Comparison of ENCODE assay signal across 18 mouse cellular contexts in the genomic region with DNA sequence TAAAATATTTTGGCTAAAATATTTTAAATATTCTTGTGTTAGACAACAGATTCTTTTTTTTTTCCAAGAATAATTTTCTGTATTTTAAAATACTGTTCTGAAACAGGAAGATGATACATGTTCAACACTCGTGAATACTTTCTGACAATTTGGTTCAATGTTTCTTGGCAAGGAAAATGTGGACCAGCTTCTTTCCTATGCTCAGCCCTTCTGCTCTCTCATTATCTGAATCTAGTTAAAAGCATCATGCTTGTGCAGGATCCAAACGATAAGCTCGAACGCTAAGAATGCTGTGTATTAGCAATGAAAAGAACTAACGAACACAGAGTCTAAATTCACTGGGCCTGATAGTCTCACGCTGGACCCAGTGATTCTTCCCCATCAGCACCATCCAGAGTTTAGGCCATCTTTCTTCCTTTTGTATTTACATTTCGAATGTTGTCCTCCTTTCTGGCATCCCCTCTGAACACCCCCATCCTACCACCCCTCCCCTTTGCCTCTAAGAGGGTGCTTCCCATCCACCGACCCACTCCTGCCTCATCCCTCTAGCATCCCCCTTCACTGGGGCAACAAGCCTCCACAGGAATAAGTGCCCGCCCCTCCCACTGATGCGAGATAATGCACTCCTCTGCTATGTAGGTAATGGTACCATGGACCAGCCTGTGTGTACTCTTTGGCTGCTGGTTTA.
DNase-seq lines count a peak whose midpoint lies in the region; ATAC-seq and TF ChIP-seq lines count a peak whose summit lies in the region.
"Had no signal": no experiment of that assay in that cellular context is flagged by ENCODE, and none has a peak within 500 bp of the region (broad histone marks: within the 10 kb centered on the region; RNA-seq: fewer than 3 reads in every experiment).

No protein-coding gene starts in this region.

- no peak overlapping the region for H3K27ac ChIP-seq in hindbrain, postnatal 0 days
- H3K27ac ChIP-seq in hindbrain, embryonic 14.5 days = no peak overlapping the region
- peak overlapping the region; percentile 52 for H3K27ac ChIP-seq in forebrain, embryonic 16.5 days (ENCODE audit: low read length)
- H3K27ac ChIP-seq in liver, postnatal 0 days (ENCODE audit: low read depth) = no peak overlapping the region
- H3K27ac ChIP-seq: kidney, embryonic 15.5 days; liver, embryonic 12.5 days; lung, embryonic 15.5 days; midbrain, embryonic 12.5 days; neural tube, embryonic 15.5 days had no signal

- no peaks in the 10 kb centered on the region for H3K27me3 ChIP-seq in hindbrain, postnatal 0 days (ENCODE audit: insufficient read depth, low read length)
- H3K27me3 ChIP-seq in hindbrain, embryonic 14.5 days (ENCODE audit: control insufficient read depth, insufficient read depth, low read length) = no peaks in the 10 kb centered on the region
- no peaks in the 10 kb centered on the region for H3K27me3 ChIP-seq in forebrain, embryonic 16.5 days (replicated peaks; ENCODE audit: control insufficient read depth, insufficient read depth, low read length)
- no peaks in the 10 kb centered on the region for H3K27me3 ChIP-seq in liver, postnatal 0 days (ENCODE audit: insufficient read depth, low read length)
- H3K27me3 ChIP-seq: kidney, embryonic 15.5 days; liver, embryonic 12.5 days; lung, embryonic 15.5 days; midbrain, embryonic 12.5 days; neural tube, embryonic 15.5 days had no signal

- WGBS in hindbrain, postnatal 0 days = 76% methylated on average over 10 of the region's 10 CpGs
- 93% methylated on average over 10 of the region's 10 CpGs for WGBS in hindbrain, embryonic 14.5 days
- WGBS in forebrain, embryonic 16.5 days = 49% methylated on average over 10 of the region's 10 CpGs
- whole genome bisulfite sequencing in liver, postnatal 0 days (ENCODE audit: insufficient replicate concordance) = 78% methylated on average over 10 of the region's 10 CpGs

- peak; percentile 10 for DNase-seq in hindbrain, postnatal 0 days (ENCODE audit: low spot score)
- DNase-seq in hindbrain, embryonic 14.5 days (ENCODE audit: low spot score) = no peak
- DNase-seq in brain, embryonic 14.5 days (ENCODE audit: low read depth) = peak; percentile 82
- peak; percentile 19 to 31 for DNase-seq in layer of hippocampus, postnatal 10 days (ENCODE audit: low spot score in 2 of 2)
- no peak for DNase-seq in liver, postnatal 0 days
- DNase-seq: adrenal gland, adult 8-10 months; gastrocnemius, postnatal 25 days; thymus, postnatal 25 days had no signal

- H3K4me1 ChIP-seq in hindbrain, postnatal 0 days (ENCODE audit: insufficient read depth, low read length) = no peaks in the 10 kb centered on the region
- H3K4me1 ChIP-seq in hindbrain, embryonic 14.5 days (replicated peaks; ENCODE audit: control insufficient read depth, insufficient read depth, low read length) = no peaks in the 10 kb centered on the region
- H3K4me1 ChIP-seq in forebrain, embryonic 16.5 days (replicated peaks; ENCODE audit: control insufficient read depth, insufficient read depth, low read length) = peaks cover 4% of the 10 kb centered on the region
- H3K4me1 ChIP-seq in liver, postnatal 0 days (ENCODE audit: insufficient read depth) = no peaks in the 10 kb centered on the region
- H3K4me1 ChIP-seq: kidney, embryonic 15.5 days; liver, embryonic 12.5 days; lung, embryonic 15.5 days; midbrain, embryonic 12.5 days; neural tube, embryonic 15.5 days had no signal

- no peak for ATAC-seq in hindbrain, postnatal 0 days
- no peak for ATAC-seq in hindbrain, embryonic 14.5 days (ENCODE audit: low FRiP score)
- peak; percentile 87 for ATAC-seq in forebrain, embryonic 16.5 days
- no peak for ATAC-seq in liver, postnatal 0 days
- ATAC-seq in CD4-positive, CD25-positive, alpha-beta regulatory T cell, adult 4 months = no peak
- ATAC-seq: liver, embryonic 12.5 days had no signal

- no peak for TF ChIP-seq CTCF in hindbrain, postnatal 0 days (IDR thresholded peaks at IDR 0.05; ENCODE audit: low read depth)
- no peak for TF ChIP-seq CTCF in brain, embryonic 14.5 days (IDR thresholded peaks at IDR 0.05; ENCODE audit: borderline replicate concordance, extremely low read depth, insufficient read depth, insufficient read length)
- TF ChIP-seq CTCF in liver, postnatal 0 days (IDR thresholded peaks at IDR 0.05; ENCODE audit: low read depth) = no peak

- no peak overlapping the region for H3K9ac ChIP-seq in hindbrain, postnatal 0 days (replicated peaks; ENCODE audit: low read length)
- H3K9ac ChIP-seq in hindbrain, embryonic 14.5 days = no peak overlapping the region
- H3K9ac ChIP-seq in forebrain, embryonic 16.5 days (replicated peaks; ENCODE audit: low read depth, low read length) = no peak overlapping the region
- no peak overlapping the region for H3K9ac ChIP-seq in liver, postnatal 0 days (replicated peaks)
- H3K9ac ChIP-seq: kidney, embryonic 15.5 days; liver, embryonic 12.5 days; lung, embryonic 15.5 days; midbrain, embryonic 12.5 days; neural tube, embryonic 15.5 days had no signal

- TF ChIP-seq POLR2A in brain, embryonic 14.5 days (IDR thresholded peaks at IDR 0.05; ENCODE audit: borderline replicate concordance, extremely low read depth, insufficient read depth, insufficient read length, poor library complexity, severe bottlenecking) = no peak

- H3K4me2 ChIP-seq in hindbrain, postnatal 0 days (ENCODE audit: low read depth, low read length) = no peak overlapping the region
- no peak overlapping the region for H3K4me2 ChIP-seq in hindbrain, embryonic 14.5 days (replicated peaks)
- no peak overlapping the region for H3K4me2 ChIP-seq in forebrain, embryonic 16.5 days (ENCODE audit: low read length)
- H3K4me2 ChIP-seq in liver, postnatal 0 days (ENCODE audit: low read depth, low read length) = no peak overlapping the region
- H3K4me2 ChIP-seq: kidney, embryonic 15.5 days; liver, embryonic 12.5 days; lung, embryonic 15.5 days; midbrain, embryonic 12.5 days; neural tube, embryonic 15.5 days had no signal

- TF ChIP-seq EP300 in liver, postnatal 0 days (IDR thresholded peaks at IDR 0.05; ENCODE audit: low read depth) = no peak

- H3K4me3 ChIP-seq in hindbrain, postnatal 0 days (ENCODE audit: low read length) = no peak overlapping the region
- H3K4me3 ChIP-seq in hindbrain, embryonic 14.5 days (replicated peaks; ENCODE audit: low read length) = no peak overlapping the region
- H3K4me3 ChIP-seq in forebrain, embryonic 16.5 days (replicated peaks; ENCODE audit: low read length) = no peak overlapping the region
- H3K4me3 ChIP-seq in liver, postnatal 0 days (ENCODE audit: low read depth, low read length) = no peak overlapping the region
- H3K4me3 ChIP-seq: erythroblast, embryonic 14.5 days; kidney, embryonic 15.5 days; liver, embryonic 12.5 days; lung, embryonic 15.5 days; midbrain, embryonic 12.5 days; myocyte; neural tube, embryonic 15.5 days had no signal

- H3K36me3 ChIP-seq in hindbrain, postnatal 0 days (ENCODE audit: insufficient read depth, low read length) = no peaks in the 10 kb centered on the region
- H3K36me3 ChIP-seq in hindbrain, embryonic 14.5 days (replicated peaks; ENCODE audit: control insufficient read depth, insufficient read depth) = no peaks in the 10 kb centered on the region
- H3K36me3 ChIP-seq in forebrain, embryonic 16.5 days (ENCODE audit: control insufficient read depth, insufficient read depth) = no peaks in the 10 kb centered on the region
- no peaks in the 10 kb centered on the region for H3K36me3 ChIP-seq in liver, postnatal 0 days (replicated peaks; ENCODE audit: insufficient read depth, low read length)
- H3K36me3 ChIP-seq: G1E; kidney, embryonic 15.5 days; liver, embryonic 12.5 days; lung, embryonic 15.5 days; midbrain, embryonic 12.5 days; neural tube, embryonic 15.5 days had no signal

- H3K9me3 ChIP-seq in hindbrain, postnatal 0 days (ENCODE audit: low read length) = no peaks in the 10 kb centered on the region
- H3K9me3 ChIP-seq in hindbrain, embryonic 14.5 days (ENCODE audit: control insufficient read depth, low read length) = no peaks in the 10 kb centered on the region
- no peaks in the 10 kb centered on the region for H3K9me3 ChIP-seq in forebrain, embryonic 16.5 days (ENCODE audit: control insufficient read depth, low read length)
- H3K9me3 ChIP-seq in liver, postnatal 0 days (ENCODE audit: low read length) = no peaks in the 10 kb centered on the region
- H3K9me3 ChIP-seq: G1E; kidney, embryonic 15.5 days; liver, embryonic 12.5 days; lung, embryonic 15.5 days; midbrain, embryonic 12.5 days; neural tube, embryonic 15.5 days had no signal

Comparison
In these comparisons a context has a peak if more than half of its experiments do, and no peak if none do; other contexts are left out.
1. DNase-seq: peak in hindbrain, postnatal 0 days (single experiment), brain, embryonic 14.5 days (single experiment) and layer of hippocampus, postnatal 10 days (2 of 2); none in hindbrain, embryonic 14.5 days (single experiment) and liver, postnatal 0 days (single experiment).